Mouse (Mus musculus) macrophage (primary cell): Measurements from ENCODE around the gene Tmem101. TPM values are rescaled to one million over a fixed set of nuclear protein-coding genes. Genes with fewer than 3 reads are reported as not detected.
"Not testable (repeated sequence)": the region's sequence is repeated elsewhere in the genome, so short reads cannot be mapped to it uniquely, and the experiment has no call there.

Experiments
- H3K27ac ChIP-seq: fragments of 350-480 bp; formaldehyde crosslinking; 2 replicates; pipeline ENCODE4 v1.9.0; 2021
- H3K36me3 ChIP-seq: fragments of 350-480 bp; formaldehyde crosslinking; 2 replicates; pipeline ENCODE4 v1.9.0; 2021; ENCODE audit errors: inconsistent target
- H3K4me3 ChIP-seq: fragments of 350-480 bp; formaldehyde crosslinking; 2 replicates; pipeline ENCODE4 v1.9.0; 2021; ENCODE audit errors: inconsistent target
- H3K79me2 ChIP-seq: fragments of 350-480 bp; formaldehyde crosslinking; 2 replicates; pipeline ENCODE4 v1.9.0; 2021; ENCODE audit errors: inconsistent target
- WGBS: methylation state at CpG from one replicate; pipeline ENCODE4 v1.1.7; 2026; ENCODE audit warnings: inconsistent platforms; ENCODE audit not compliant: missing documents; 5-methylcytosine and 5-hydroxymethylcytosine counted together
- polyA plus RNA-seq: library from polyadenylated mRNA; stranded (reverse); fragments of 250-400 nt; gene quantifications from 3 replicates; pipeline ENCODE4 v1.2.4, GENCODE M21; 2018; ENCODE audit warnings: inconsistent platforms

The Tmem101 gene
- polyA plus RNA-seq, 1 experiment from 2014 or later = 4.6 TPM

- Histone ChIP-seq H3K79me2 (peaks cover 55% of the 10 kb centered on the region), H3K4me3 (peak overlapping the region; percentile 96), H3K36me3 (peaks cover 27% of the 10 kb centered on the region), H3K27ac (peak overlapping the region; percentile 59)
- WGBS = 10% methylated on average over 7 of the region's 7 CpGs
Observed at GRCm38 (mm10) chr11:102184253-102184645, 28.0 kb upstream of the Tmem101 start.

GRCm38 (mm10) chr11:102179836-102180235, 23.6 kb upstream of the Tmem101 start:
- Histone ChIP-seq H3K36me3 (peaks cover 46% of the 10 kb centered on the region), H3K27ac (no peak overlapping the region), H3K4me3 (no peak overlapping the region), H3K79me2 (peaks cover 99% of the 10 kb centered on the region)

- Histone ChIP-seq H3K36me3 (peaks cover 51% of the 10 kb centered on the region), H3K4me3 (no peak overlapping the region), H3K27ac (no peak overlapping the region), H3K79me2 (peaks cover 68% of the 10 kb centered on the region)
- 73% methylated on average over 5 of the region's 5 CpGs for WGBS
Observed at GRCm38 (mm10) chr11:102168689-102169088, 12.5 kb upstream of the Tmem101 start.

- H3K79me2 ChIP-seq = peaks cover 57% of the 10 kb centered on the region
- H3K4me3 ChIP-seq = no peak overlapping the region
- H3K36me3 ChIP-seq = peaks cover 62% of the 10 kb centered on the region
- WGBS = 100% methylated on average over 5 of the region's 5 CpGs
- no peak overlapping the region for H3K27ac ChIP-seq
Observed at GRCm38 (mm10) chr11:102167539-102167938, 11.3 kb upstream of the Tmem101 start.

GRCm38 (mm10) chr11:102165971-102166722, 9.9 kb upstream of the Tmem101 start:
- 86% methylated on average over 6 of the region's 6 CpGs for WGBS
- Histone ChIP-seq H3K27ac (no peak overlapping the region), H3K36me3 (peaks cover 62% of the 10 kb centered on the region)

GRCm38 (mm10) chr11:102159781-102160180, 3.6 kb upstream of the Tmem101 start:
- Histone ChIP-seq H3K36me3 (peaks cover 21% of the 10 kb centered on the region), H3K27ac (no peak overlapping the region), H3K4me3 (no peak overlapping the region), H3K79me2 (no peaks in the 10 kb centered on the region)
- WGBS = 55% methylated on average over 5 of the region's 5 CpGs

More at GRCm38 (mm10) chr11:102165971-102166722, 9.9 kb upstream of the Tmem101 start:
- Histone ChIP-seq H3K4me3 (no peak overlapping the region), H3K79me2 (peaks cover 43% of the 10 kb centered on the region)

- peaks cover 12% of the 10 kb centered on the region for H3K36me3 ChIP-seq
- 87% methylated on average over 2 of the region's 2 CpGs for WGBS
- not testable (repeated sequence) for H3K79me2 ChIP-seq, H3K27ac ChIP-seq, H3K4me3 ChIP-seq
Observed at GRCm38 (mm10) chr11:102158024-102158423, 1.8 kb upstream of the Tmem101 start.

GRCm38 (mm10) chr11:102156786-102157089, 534 bp upstream of the Tmem101 start:
- WGBS = 0% methylated on average over 1 of the region's 1 CpGs
- Histone ChIP-seq H3K27ac (no peak overlapping the region), H3K79me2 (no peaks in the 10 kb centered on the region), H3K4me3 (peak overlapping the region; percentile 75), H3K36me3 (peaks cover 11% of the 10 kb centered on the region; the same call in 1 of the 2 replicates)

GRCm38 (mm10) chr11:102147213-102147989, 8.8 kb downstream of the Tmem101 start:
- no peak overlapping the region for H3K4me3 ChIP-seq
- H3K79me2 ChIP-seq = no peaks in the 10 kb centered on the region
- WGBS = 17% methylated on average over 34 of the region's 34 CpGs
- no peak overlapping the region for H3K27ac ChIP-seq
- H3K36me3 ChIP-seq = no peaks in the 10 kb centered on the region; the same call in 1 of the 2 replicates

GRCm38 (mm10) chr11:102146531-102146930, 9.7 kb downstream of the Tmem101 start:
- 12% methylated on average over 16 of the region's 17 CpGs for WGBS
- Histone ChIP-seq H3K36me3 (no peaks in the 10 kb centered on the region), H3K4me3 (no peak overlapping the region), H3K79me2 (no peaks in the 10 kb centered on the region), H3K27ac (no peak overlapping the region)

GRCm38 (mm10) chr11:102146005-102146404, 10.2 kb downstream of the Tmem101 start:
- Histone ChIP-seq H3K27ac (no peak overlapping the region), H3K4me3 (no peak overlapping the region)
- WGBS = 7% methylated on average over 16 of the region's 16 CpGs

GRCm38 (mm10) chr11:102145471-102146001, 10.7 kb downstream of the Tmem101 start, which contains the start of gene Nags:
Nags (plus strand) TSS chr11:102145513.
- Histone ChIP-seq H3K79me2 (no peaks in the 10 kb centered on the region), H3K4me3 (no peak within 1 kb of the TSS), H3K36me3 (no peaks in the 10 kb centered on the region), H3K27ac (no peak within 1 kb of the TSS)
- 3% methylated on average over 50 of the region's 50 CpGs for WGBS

More at GRCm38 (mm10) chr11:102146005-102146404, 10.2 kb downstream of the Tmem101 start:
- H3K79me2 ChIP-seq = no peaks in the 10 kb centered on the region
- H3K36me3 ChIP-seq = no peaks in the 10 kb centered on the region

- WGBS = 29% methylated on average over 13 of the region's 13 CpGs
- Histone ChIP-seq H3K27ac (no peak overlapping the region), H3K36me3 (no peaks in the 10 kb centered on the region), H3K4me3 (no peak overlapping the region), H3K79me2 (no peaks in the 10 kb centered on the region)
Observed at GRCm38 (mm10) chr11:102144957-102145470, 11.2 kb downstream of the Tmem101 start.

- Histone ChIP-seq H3K4me3 (no peak overlapping the region), H3K27ac (no peak overlapping the region), H3K79me2 (no peaks in the 10 kb centered on the region), H3K36me3 (no peaks in the 10 kb centered on the region)
- 80% methylated on average over 7 of the region's 7 CpGs for whole genome bisulfite sequencing
Observed at GRCm38 (mm10) chr11:102142355-102142754, 13.8 kb downstream of the Tmem101 start.

GRCm38 (mm10) chr11:102140508-102140907, 15.7 kb downstream of the Tmem101 start:
- 0% methylated on average over 5 of the region's 5 CpGs for WGBS
- Histone ChIP-seq H3K79me2 (no peaks in the 10 kb centered on the region), H3K36me3 (no peaks in the 10 kb centered on the region), H3K4me3 (no peak overlapping the region), H3K27ac (no peak overlapping the region)
